Mouse (Mus musculus) limb, embryonic 14.5 days (tissue): ENCODE results near the gene Gm20388. TPM values are rescaled to one million over a fixed set of nuclear protein-coding genes. Genes with fewer than 3 reads are reported as not detected.

ENCODE experiments used
- ATAC-seq: fragments of 200-750 bp; cut with Nextera tagmentation; 2 replicates; pipeline ENCODE4 v1.8.0; 2017; ENCODE audit warnings: low read depth, moderate number of reproducible peaks, moderate TSS enrichment; ENCODE audit not compliant: low FRiP score
- DNase-seq: peaks from one replicate; pipeline ENCODE4 v3.0.0-alpha.2; 2015; ENCODE audit warnings: low spot score
- H3K27ac ChIP-seq: fragments of 300-500 bp; sonication (generic); replicated peaks from 2 replicates; pipeline ENCODE4 v1.5.1; 2014; ENCODE audit warnings: low read depth, mild to moderate bottlenecking, low read length, moderate library complexity, mixed read lengths
- H3K27me3 ChIP-seq: fragments of 300-500 bp; sonication (generic); 2 replicates; pipeline ENCODE4 v1.6.1; 2014; ENCODE audit warnings: low read length, mixed read lengths; ENCODE audit not compliant: control insufficient read depth, insufficient read depth
- H3K36me3 ChIP-seq: fragments of 300-500 bp; sonication (generic); 2 replicates; pipeline ENCODE4 v1.6.1; 2014; ENCODE audit warnings: mild to moderate bottlenecking, low read length, moderate library complexity, mixed read lengths; ENCODE audit not compliant: control insufficient read depth, insufficient read depth
- H3K4me1 ChIP-seq: fragments of 300-500 bp; sonication (generic); 2 replicates; pipeline ENCODE4 v1.6.1; 2014; ENCODE audit warnings: antibody characterized with exemption, low read length, mixed read lengths; ENCODE audit not compliant: control insufficient read depth, insufficient read depth
- H3K4me2 ChIP-seq: fragments of 300-500 bp; sonication (generic); replicated peaks from 2 replicates; pipeline ENCODE4 v1.6.1; 2014; ENCODE audit warnings: low read depth, mild to moderate bottlenecking, low read length, moderate library complexity; ENCODE audit not compliant: severe bottlenecking
- H3K4me3 ChIP-seq: fragments of 300-500 bp; sonication (generic); replicated peaks from 2 replicates; pipeline ENCODE4 v1.5.1; 2014; ENCODE audit warnings: low read length
- H3K9ac ChIP-seq: fragments of 300-500 bp; sonication (generic); 2 replicates; pipeline ENCODE4 v1.6.1; 2014; ENCODE audit warnings: mild to moderate bottlenecking, low read depth, low read length, moderate library complexity; ENCODE audit not compliant: severe bottlenecking
- H3K9me3 ChIP-seq: fragments of 300-500 bp; sonication (generic); 2 replicates; pipeline ENCODE4 v1.6.1; 2016; ENCODE audit warnings: low read length; ENCODE audit not compliant: control insufficient read depth
- POLR2A ChIP-seq: fragments of 200-500 bp; IDR thresholded peaks from 2 replicates; pipeline ENCODE4 v1.8.0; 2012; ENCODE audit warnings: inconsistent platforms, mild to moderate bottlenecking, moderate library complexity, borderline replicate concordance; ENCODE audit not compliant: insufficient read depth, insufficient read length; ENCODE audit errors: extremely low read depth
- WGBS: fragments of 180-500 bp; shearing (Covaris S2); extraction: QIAGEN DNeasy Blood & Tissue Kit; methylation state at CpG from one replicate; pipeline ENCODE4 v1.1.7; 2014; 5-methylcytosine and 5-hydroxymethylcytosine counted together
- polyA plus RNA-seq, 2 experiments: library from polyadenylated mRNA; depleted of rRNA in 1 of 2; stranded (reverse) in 1 of 2; unstranded in 1 of 2; fragments of >200 nt; fragmentation: Nextera tagmentation in 1 of 2; extraction: Ambion mirVana in 1 of 2; gene quantifications; 2 replicates each; pipeline versions ENCODE4 v1.2.1 to v1.2.3; 2012 to 2014

The Gm20388 gene
- polyA plus RNA-seq, 2 experiments = 1.9 to 49.9 TPM

- H3K9ac ChIP-seq = no peak overlapping the region
- TF ChIP-seq POLR2A = no peak
- DNase-seq (no peak), ATAC-seq (no peak)
- H3K4me1 ChIP-seq = peaks cover 16% of the 10 kb centered on the region
- H3K9me3 ChIP-seq = no peaks in the 10 kb centered on the region
- H3K36me3 ChIP-seq = peaks cover 9% of the 10 kb centered on the region; the same call in 1 of the 2 replicates
- no peaks in the 10 kb centered on the region for H3K27me3 ChIP-seq
- H3K4me3 ChIP-seq = no peak overlapping the region
- H3K4me2 ChIP-seq = no peak overlapping the region
- 68% methylated on average over 9 of the region's 9 CpGs for WGBS
- no peak overlapping the region for H3K27ac ChIP-seq
Measured at GRCm38 (mm10) chr8:124292965-124293364, 4382.3 kb downstream of the Gm20388 start.

DNA sequence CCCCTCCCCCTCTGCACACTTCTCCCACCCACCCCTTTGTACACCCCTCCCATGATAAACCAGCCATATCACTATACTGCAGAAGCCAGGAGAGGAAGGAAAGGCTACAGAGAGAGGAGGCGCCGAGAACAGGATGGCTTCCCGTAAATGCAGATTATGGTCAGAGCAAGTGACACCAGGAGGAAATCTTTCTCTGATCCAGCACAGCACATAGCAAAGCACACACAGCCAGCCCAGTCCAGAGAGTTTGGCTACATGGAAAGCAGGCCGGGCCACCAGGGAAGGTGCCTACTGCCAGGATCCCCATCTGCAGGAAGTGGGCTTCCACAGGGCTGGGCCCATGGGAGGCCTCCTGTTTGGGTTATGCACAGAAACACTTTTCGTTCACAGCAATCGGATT lies 4383.8 kb downstream of the Gm20388 start:
- no peak overlapping the region; the same call in 1 of the 2 replicates for H3K9ac ChIP-seq
- no peak overlapping the region; the same call in 1 of the 2 replicates for H3K4me2 ChIP-seq
- 41% methylated on average over 6 of the region's 6 CpGs for WGBS
- H3K36me3 ChIP-seq = peaks cover 9% of the 10 kb centered on the region; the same call in 1 of the 2 replicates
- DNase-seq = no peak
- H3K27ac ChIP-seq = no peak overlapping the region
- H3K27me3 ChIP-seq = no peaks in the 10 kb centered on the region
- no peak for ATAC-seq
- peaks cover 16% of the 10 kb centered on the region for H3K4me1 ChIP-seq
- TF ChIP-seq POLR2A = no peak
- H3K4me3 ChIP-seq = no peak overlapping the region
- no peaks in the 10 kb centered on the region for H3K9me3 ChIP-seq

DNA sequence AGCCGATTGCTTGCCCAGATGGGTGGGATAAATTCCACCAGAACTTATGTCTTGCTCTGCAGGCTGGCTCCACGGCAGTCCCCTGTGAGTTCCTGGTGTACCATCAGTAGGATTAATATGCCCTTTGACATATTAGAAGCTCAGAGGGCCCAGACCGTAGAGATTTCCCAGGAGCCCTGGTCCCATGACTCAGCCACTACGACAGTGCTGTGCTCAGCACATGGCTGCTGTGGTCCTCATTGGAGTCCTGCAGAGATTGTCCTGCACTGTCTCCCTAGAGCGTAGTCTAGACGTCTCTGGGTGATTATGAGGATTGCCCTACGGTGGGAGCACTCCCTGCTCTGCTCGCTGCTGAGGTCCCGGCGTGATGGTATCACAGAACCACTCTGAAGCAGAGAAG lies 4384.3 kb downstream of the Gm20388 start:
- DNase-seq (no peak), ATAC-seq (no peak)
- peaks cover 9% of the 10 kb centered on the region; the same call in 1 of the 2 replicates for H3K36me3 ChIP-seq
- no peak overlapping the region; the same call in 1 of the 2 replicates for H3K4me2 ChIP-seq
- H3K27me3 ChIP-seq = no peaks in the 10 kb centered on the region
- no peak for TF ChIP-seq POLR2A
- H3K4me3 ChIP-seq = no peak overlapping the region
- no peak overlapping the region for H3K27ac ChIP-seq
- 50% methylated on average over 10 of the region's 10 CpGs for WGBS
- no peaks in the 10 kb centered on the region for H3K9me3 ChIP-seq
- no peak overlapping the region; the same call in 1 of the 2 replicates for H3K9ac ChIP-seq
- peaks cover 16% of the 10 kb centered on the region for H3K4me1 ChIP-seq

DNA sequence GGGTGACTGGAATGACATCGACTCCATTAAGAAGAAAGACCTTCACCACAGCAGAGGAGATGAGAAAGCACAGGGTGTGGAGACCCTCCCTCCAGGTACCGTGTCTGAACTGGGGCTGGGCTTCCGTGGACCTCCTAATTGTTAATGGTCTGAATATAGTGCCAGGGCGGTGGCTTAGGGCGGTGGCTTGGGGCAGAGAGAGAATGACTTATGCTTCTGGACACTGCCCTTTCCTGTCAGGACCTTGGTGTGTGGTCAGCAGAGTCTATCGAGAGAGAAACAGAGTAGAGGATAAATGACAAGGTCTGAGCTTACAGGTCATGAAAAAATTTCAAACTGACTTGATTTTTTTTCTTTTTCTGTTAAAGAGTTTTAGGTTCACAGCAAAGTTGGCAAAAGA lies 4384.7 kb downstream of the Gm20388 start:
- peaks cover 9% of the 10 kb centered on the region; the same call in 1 of the 2 replicates for H3K36me3 ChIP-seq
- no peak overlapping the region for H3K4me2 ChIP-seq
- no peak overlapping the region for H3K4me3 ChIP-seq
- 86% methylated on average over 6 of the region's 6 CpGs for WGBS
- H3K9ac ChIP-seq = no peak overlapping the region
- H3K27ac ChIP-seq = no peak overlapping the region
- DNase-seq (no peak), ATAC-seq (no peak)
- TF ChIP-seq POLR2A = no peak
- H3K4me1 ChIP-seq = peaks cover 16% of the 10 kb centered on the region
- H3K9me3 ChIP-seq = no peaks in the 10 kb centered on the region
- H3K27me3 ChIP-seq = no peaks in the 10 kb centered on the region

DNA sequence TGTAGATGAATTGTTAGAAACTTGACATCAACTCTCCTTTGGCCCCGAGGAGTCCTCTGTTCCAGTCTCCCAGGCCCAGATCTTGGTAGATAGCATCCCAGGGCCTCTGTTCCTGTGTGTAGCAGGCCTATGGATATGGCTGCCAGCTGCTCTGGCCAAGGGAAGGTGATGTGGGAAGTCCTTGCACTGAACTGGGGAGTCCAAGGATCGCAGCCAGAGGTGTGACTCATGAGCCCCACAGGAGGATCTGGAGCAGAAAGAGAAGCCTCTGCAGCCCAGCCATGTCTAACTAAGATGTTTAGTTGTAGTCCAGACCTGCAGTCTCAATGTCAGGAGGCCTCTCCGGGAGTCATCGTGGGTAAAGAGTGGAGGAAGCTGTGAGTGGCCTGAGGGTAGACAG lies 4390.9 kb downstream of the Gm20388 start:
- ATAC-seq (no peak), DNase-seq (no peak)
- Histone ChIP-seq H3K4me3 (no peak overlapping the region), H3K27me3 (no peaks in the 10 kb centered on the region), H3K9me3 (no peaks in the 10 kb centered on the region), H3K27ac (no peak overlapping the region), H3K4me1 (no peaks in the 10 kb centered on the region; the same call in 1 of the 2 replicates), H3K36me3 (peaks cover 9% of the 10 kb centered on the region), H3K4me2 (no peak overlapping the region), H3K9ac (no peak overlapping the region)
- TF ChIP-seq POLR2A = no peak
- WGBS = 79% methylated on average over 4 of the region's 4 CpGs

DNA sequence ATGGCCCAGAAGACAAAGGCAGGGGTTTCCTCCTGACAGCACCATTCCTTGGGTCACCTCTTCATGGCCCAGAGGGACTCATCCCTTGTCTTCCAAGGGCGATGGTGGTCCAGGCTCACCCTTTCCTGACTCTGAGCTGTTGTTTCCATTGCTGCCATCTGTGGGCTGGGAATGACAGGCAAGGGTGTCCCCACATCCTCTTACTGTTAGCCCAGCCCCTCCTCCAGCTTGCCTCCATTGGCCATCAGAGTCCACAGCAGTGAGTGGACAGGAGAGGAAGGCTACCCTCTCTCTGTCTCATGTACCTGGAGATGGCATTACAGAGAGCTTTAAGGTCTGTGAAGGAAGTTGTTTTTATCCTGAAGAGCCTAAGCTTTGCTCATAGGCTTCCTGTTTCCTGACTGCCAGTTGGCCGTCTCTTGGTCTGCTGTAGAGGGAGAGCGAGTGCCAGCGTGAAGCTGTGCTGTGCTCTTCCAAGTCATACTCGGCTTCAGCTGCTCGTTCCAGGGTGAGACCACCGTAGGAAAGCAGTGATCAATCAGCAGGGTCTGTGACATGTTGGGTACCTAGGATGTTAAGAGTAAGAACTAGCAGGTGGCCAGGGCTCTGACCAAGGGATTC lies 4391.4 kb downstream of the Gm20388 start:
- Histone ChIP-seq H3K27ac (no peak overlapping the region), H3K36me3 (peaks cover 8% of the 10 kb centered on the region), H3K4me3 (no peak overlapping the region), H3K4me2 (no peak overlapping the region), H3K4me1 (no peaks in the 10 kb centered on the region; the same call in 1 of the 2 replicates), H3K27me3 (no peaks in the 10 kb centered on the region), H3K9ac (no peak overlapping the region), H3K9me3 (no peaks in the 10 kb centered on the region)
- DNase-seq (no peak), ATAC-seq (no peak)
- 85% methylated on average over 7 of the region's 7 CpGs for WGBS
- no peak for TF ChIP-seq POLR2A
